Comparison of ENCODE assay signal across 11 mouse cellular contexts in the genomic region with DNA sequence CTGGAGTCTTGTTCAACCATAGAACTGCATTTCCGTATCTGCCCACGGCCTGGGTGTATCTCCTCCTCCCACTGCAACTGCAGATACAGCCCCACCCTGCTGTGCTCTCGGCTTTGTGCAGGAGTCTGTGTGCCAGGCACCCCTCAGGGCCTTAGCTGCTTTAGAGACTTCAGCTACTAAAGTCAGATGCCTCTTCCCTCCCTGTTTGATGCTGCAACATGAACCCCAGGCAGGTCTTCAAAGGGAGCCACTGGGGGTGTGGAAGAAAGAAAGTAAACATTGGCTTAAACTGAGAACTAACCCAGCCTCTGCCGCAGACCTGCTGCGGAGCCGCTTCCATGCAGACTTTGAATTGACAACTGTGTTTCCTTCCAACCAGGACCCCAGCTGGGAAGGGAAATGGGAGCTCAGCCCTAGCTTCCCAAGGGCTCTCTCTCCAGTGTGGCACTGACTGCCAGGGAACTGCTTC.
A peak's percentile ranks its signal among the peaks of the same experiment; 100 is the strongest.
DNase-seq lines count a peak whose midpoint lies in the region; ATAC-seq lines count a peak whose summit lies in the region.
"Had no signal": no experiment of that assay in that cellular context is flagged by ENCODE, and none has a peak within 500 bp of the region (broad histone marks: within the 10 kb centered on the region; RNA-seq: fewer than 3 reads in every experiment).

No protein-coding gene starts in this region.

- H3K27ac ChIP-seq in hindbrain, embryonic 14.5 days = no peak overlapping the region
- no peak overlapping the region for H3K27ac ChIP-seq in hindbrain, embryonic 16.5 days (ENCODE audit: low read depth, low read length)
- H3K27ac ChIP-seq in embryonic facial prominence, embryonic 10.5 days (replicated peaks) = peak overlapping the region; percentile 44; the same call in 1 of the 2 replicates
- H3K27ac ChIP-seq in midbrain, embryonic 16.5 days (ENCODE audit: low read length) = no peak overlapping the region
- no peak overlapping the region for H3K27ac ChIP-seq in forebrain, embryonic 11.5 days (ENCODE audit: low read depth, low read length)
- H3K27ac ChIP-seq: limb, embryonic 15.5 days had no signal

- no peaks in the 10 kb centered on the region for H3K27me3 ChIP-seq in hindbrain, embryonic 14.5 days (ENCODE audit: control insufficient read depth, insufficient read depth, low read length)
- no peaks in the 10 kb centered on the region for H3K27me3 ChIP-seq in hindbrain, embryonic 16.5 days (replicated peaks; ENCODE audit: control insufficient read depth, insufficient read depth, low read length)
- H3K27me3 ChIP-seq in embryonic facial prominence, embryonic 10.5 days (replicated peaks; ENCODE audit: low read depth, poor library complexity, severe bottlenecking) = peaks cover 40% of the 10 kb centered on the region; the same call in 1 of the 2 replicates
- no peaks in the 10 kb centered on the region for H3K27me3 ChIP-seq in midbrain, embryonic 16.5 days (ENCODE audit: control insufficient read depth, insufficient read depth, low read depth, low read length)
- no peaks in the 10 kb centered on the region for H3K27me3 ChIP-seq in forebrain, embryonic 11.5 days (ENCODE audit: control insufficient read depth, insufficient read depth, low read length)
- H3K27me3 ChIP-seq: limb, embryonic 15.5 days had no signal

- H3K4me1 ChIP-seq in hindbrain, embryonic 14.5 days (replicated peaks; ENCODE audit: control insufficient read depth, insufficient read depth, low read length) = peaks cover 25% of the 10 kb centered on the region
- peaks cover 31% of the 10 kb centered on the region for H3K4me1 ChIP-seq in hindbrain, embryonic 16.5 days (ENCODE audit: control insufficient read depth, insufficient read depth, low read depth, low read length)
- H3K4me1 ChIP-seq in embryonic facial prominence, embryonic 10.5 days = peaks cover 47% of the 10 kb centered on the region
- peaks cover 13% of the 10 kb centered on the region for H3K4me1 ChIP-seq in midbrain, embryonic 16.5 days (ENCODE audit: control insufficient read depth, insufficient read depth, low read length)
- peaks cover 13% of the 10 kb centered on the region; the same call in 1 of the 2 replicates for H3K4me1 ChIP-seq in forebrain, embryonic 11.5 days (replicated peaks; ENCODE audit: control insufficient read depth, insufficient read depth, low read length)

- H3K4me3 ChIP-seq in hindbrain, embryonic 14.5 days (replicated peaks; ENCODE audit: low read length) = no peak overlapping the region
- H3K4me3 ChIP-seq in hindbrain, embryonic 16.5 days (ENCODE audit: low read length) = no peak overlapping the region
- no peak overlapping the region for H3K4me3 ChIP-seq in embryonic facial prominence, embryonic 10.5 days
- H3K4me3 ChIP-seq in midbrain, embryonic 16.5 days (ENCODE audit: low read depth, low read length) = no peak overlapping the region
- no peak overlapping the region for H3K4me3 ChIP-seq in forebrain, embryonic 11.5 days (ENCODE audit: low read depth, low read length)
- H3K4me3 ChIP-seq: limb, embryonic 15.5 days had no signal

- no peak overlapping the region for H3K4me2 ChIP-seq in hindbrain, embryonic 14.5 days (replicated peaks)
- no peak overlapping the region for H3K4me2 ChIP-seq in hindbrain, embryonic 16.5 days (ENCODE audit: low read length)
- H3K4me2 ChIP-seq in midbrain, embryonic 16.5 days (ENCODE audit: low read length) = no peak overlapping the region
- H3K4me2 ChIP-seq in forebrain, embryonic 11.5 days (ENCODE audit: low read depth, low read length, severe bottlenecking) = no peak overlapping the region
- H3K4me2 ChIP-seq: limb, embryonic 15.5 days had no signal

- ATAC-seq in hindbrain, embryonic 14.5 days (ENCODE audit: low FRiP score) = no peak
- no peak for ATAC-seq in hindbrain, embryonic 16.5 days
- 0 out of 2 replicates have a peak, but pooled peaks have one; percentile 12 for ATAC-seq in midbrain, embryonic 16.5 days
- no peak for ATAC-seq in forebrain, embryonic 11.5 days (replicated peaks; ENCODE audit: low FRiP score)

- no peaks in the 10 kb centered on the region for H3K36me3 ChIP-seq in hindbrain, embryonic 14.5 days (replicated peaks; ENCODE audit: control insufficient read depth, insufficient read depth)
- no peaks in the 10 kb centered on the region for H3K36me3 ChIP-seq in hindbrain, embryonic 16.5 days (ENCODE audit: control insufficient read depth, insufficient read depth, low read length)
- no peaks in the 10 kb centered on the region for H3K36me3 ChIP-seq in embryonic facial prominence, embryonic 10.5 days (replicated peaks)
- no peaks in the 10 kb centered on the region for H3K36me3 ChIP-seq in midbrain, embryonic 16.5 days (ENCODE audit: control insufficient read depth, insufficient read depth, low read length)
- no peaks in the 10 kb centered on the region for H3K36me3 ChIP-seq in forebrain, embryonic 11.5 days (ENCODE audit: control insufficient read depth, insufficient read depth, low read length)
- H3K36me3 ChIP-seq: limb, embryonic 15.5 days had no signal

- 12% methylated on average over 6 of the region's 6 CpGs for WGBS in hindbrain, embryonic 14.5 days
- WGBS in hindbrain, embryonic 16.5 days = 11% methylated on average over 6 of the region's 6 CpGs
- WGBS in embryonic facial prominence, embryonic 10.5 days = 2% methylated on average over 6 of the region's 6 CpGs
- WGBS in midbrain, embryonic 16.5 days = 8% methylated on average over 6 of the region's 6 CpGs
- WGBS in forebrain, embryonic 11.5 days = 7% methylated on average over 6 of the region's 6 CpGs

- H3K9ac ChIP-seq in hindbrain, embryonic 14.5 days = 0 out of 2 replicates have a peak overlapping the region, but pooled peaks have one; percentile 11
- no peak overlapping the region for H3K9ac ChIP-seq in hindbrain, embryonic 16.5 days (ENCODE audit: low read depth, low read length)
- H3K9ac ChIP-seq in midbrain, embryonic 16.5 days (ENCODE audit: low read depth, low read length) = no peak overlapping the region
- H3K9ac ChIP-seq in forebrain, embryonic 11.5 days (ENCODE audit: low read length) = no peak overlapping the region
- H3K9ac ChIP-seq: limb, embryonic 15.5 days had no signal

- DNase-seq in hindbrain, embryonic 14.5 days (ENCODE audit: low spot score) = no peak
- DNase-seq in ZHBTc4 (ENCODE audit: low read depth, low spot score) = peak; percentile 74
- DNase-seq in embryonic facial prominence, embryonic 10.5 days (ENCODE audit: low spot score) = peak; percentile 23
- DNase-seq in spleen, postnatal 4 days (ENCODE audit: low spot score in 2 of 2) = no peak
- DNase-seq in forebrain, embryonic 11.5 days (ENCODE audit: low spot score) = no peak
- DNase-seq: adrenal gland, postnatal 25 days; heart, postnatal 36 days; thymus, postnatal 36 days had no signal

- H3K9me3 ChIP-seq in hindbrain, embryonic 14.5 days (ENCODE audit: control insufficient read depth, low read length) = no peaks in the 10 kb centered on the region
- H3K9me3 ChIP-seq in hindbrain, embryonic 16.5 days (ENCODE audit: control insufficient read depth, low read length) = no peaks in the 10 kb centered on the region
- H3K9me3 ChIP-seq in embryonic facial prominence, embryonic 10.5 days = no peaks in the 10 kb centered on the region
- H3K9me3 ChIP-seq in midbrain, embryonic 16.5 days (replicated peaks; ENCODE audit: control insufficient read depth, low read length, poor library complexity, severe bottlenecking) = no peaks in the 10 kb centered on the region
- H3K9me3 ChIP-seq in forebrain, embryonic 11.5 days (ENCODE audit: control insufficient read depth, low read length) = no peaks in the 10 kb centered on the region
- H3K9me3 ChIP-seq: limb, embryonic 15.5 days had no signal

Comparison
In these comparisons a context has a peak if more than half of its experiments do, and no peak if none do; other contexts are left out.
1. DNase-seq: peak in ZHBTc4 (single experiment) and embryonic facial prominence, embryonic 10.5 days (single experiment); none in hindbrain, embryonic 14.5 days (single experiment), spleen, postnatal 4 days (0 of 2) and forebrain, embryonic 11.5 days (single experiment).